Mouse (Mus musculus) mesoderm, embryonic 11.5 days (tissue): ENCODE measurements at regions not wholly inside any gene's neighbourhood (a gene's known extent, or its start where the extent isn't known, plus 50 kb on each side); places are given as distances from the start of the nearest gene placed in this dataset.
A peak's percentile ranks its signal among the peaks of the same experiment; 100 is the strongest.

Experiments used
- DNase-seq: peaks from one replicate; pipeline ENCODE4 v3.0.0-alpha.2; 2012; ENCODE audit warnings: low read depth, low spot score

DNA sequence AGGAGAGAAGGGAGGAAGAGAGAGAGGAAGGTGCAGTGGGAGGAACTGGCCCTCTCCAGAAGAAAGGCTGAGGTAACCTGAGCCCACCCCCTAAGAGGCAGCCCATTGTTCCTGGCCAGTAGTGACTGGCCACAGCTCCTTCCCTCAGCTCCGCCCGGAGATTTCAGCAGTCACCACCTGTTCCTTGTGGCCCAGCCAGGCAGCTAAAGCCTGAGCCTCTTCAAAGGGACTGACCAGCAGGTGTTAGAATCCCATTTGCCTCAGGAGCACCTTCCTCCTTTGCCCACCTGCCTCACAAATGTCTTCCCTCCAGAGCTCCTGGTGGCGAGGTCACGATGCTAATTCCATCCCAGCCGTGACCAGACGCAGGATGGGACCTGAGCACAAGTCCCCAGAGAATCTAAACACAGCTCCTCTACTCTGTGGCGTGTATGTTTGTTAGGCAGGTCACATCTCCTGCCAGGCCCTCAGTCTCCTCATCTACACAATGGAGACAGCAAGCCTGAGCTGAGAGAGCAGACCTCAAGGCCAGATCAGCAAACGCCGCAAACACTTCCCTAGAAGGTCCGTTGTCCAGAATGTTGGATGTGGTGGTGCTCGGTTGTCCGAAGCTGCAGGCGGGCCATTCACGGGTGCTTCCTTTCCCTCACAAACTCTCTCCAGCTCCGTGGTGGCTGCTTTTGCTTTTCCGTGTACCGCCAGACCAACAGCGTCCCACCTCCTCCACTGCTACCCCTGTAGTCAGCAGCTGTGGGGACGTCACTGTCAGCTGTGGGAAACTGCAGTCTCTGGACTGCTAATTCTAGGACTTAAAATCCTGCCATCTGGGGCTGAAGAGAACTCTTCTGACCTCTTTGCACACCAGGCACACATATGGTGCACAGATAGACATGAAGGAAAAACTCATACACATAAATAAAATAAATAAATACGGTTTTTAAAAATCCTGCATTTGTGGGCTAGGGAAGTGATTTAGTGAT lies 145.8 kb upstream of the Rad23b start:
- peak; percentile 17 for DNase-seq

DNA sequence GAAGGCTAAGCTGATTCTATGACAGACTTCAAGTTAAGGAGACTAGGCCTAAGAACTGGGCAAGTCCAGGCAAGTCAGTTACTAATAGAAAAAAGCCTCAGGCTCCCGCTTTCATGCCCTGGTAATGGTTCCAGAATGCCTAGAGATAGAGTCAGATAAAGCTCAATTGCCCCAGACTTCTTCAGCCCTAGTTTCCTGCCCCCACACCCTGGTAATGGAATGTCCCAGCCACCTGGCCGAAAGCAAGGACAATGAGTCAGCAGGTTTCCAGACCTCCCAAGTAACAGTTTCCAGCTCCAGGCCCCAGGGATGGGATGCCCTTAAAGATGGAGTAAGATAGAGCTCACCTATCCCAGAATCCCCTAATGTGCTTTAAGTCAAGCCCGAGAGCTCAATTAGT lies 143.6 kb upstream of the Rad23b start:
- no peak for DNase-seq

DNA sequence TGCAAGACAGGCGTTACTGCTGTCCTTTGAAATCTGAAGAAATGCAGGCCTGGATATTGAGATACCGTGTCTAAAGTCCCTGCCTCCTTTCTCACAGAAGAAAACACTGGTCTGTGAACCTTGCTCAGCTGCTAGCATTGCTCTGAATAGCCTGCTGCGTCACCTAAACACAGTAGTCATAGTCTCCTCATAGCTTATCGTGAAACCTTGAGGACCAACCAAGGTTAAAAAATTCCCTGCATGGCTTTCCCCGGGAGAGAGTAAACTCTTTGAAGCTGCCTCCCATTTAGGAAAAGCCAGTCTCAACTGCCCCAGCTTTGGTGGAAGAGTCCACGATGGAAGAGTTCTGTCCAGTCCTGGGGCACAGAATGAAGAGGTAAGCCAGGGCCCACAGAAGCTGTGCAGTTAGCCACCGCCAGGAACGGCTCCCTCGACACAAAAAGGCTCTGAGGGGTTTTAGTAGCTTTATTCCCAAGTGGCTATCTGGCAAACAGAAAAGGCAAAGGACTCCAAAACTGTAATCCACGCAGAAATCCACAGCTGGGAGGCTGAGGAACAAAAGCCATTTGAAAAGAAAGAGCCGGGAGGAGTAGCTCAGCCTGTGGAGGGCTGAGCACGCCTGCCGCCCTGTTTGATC lies 142.0 kb upstream of the Rad23b start:
- DNase-seq: no peak

DNA sequence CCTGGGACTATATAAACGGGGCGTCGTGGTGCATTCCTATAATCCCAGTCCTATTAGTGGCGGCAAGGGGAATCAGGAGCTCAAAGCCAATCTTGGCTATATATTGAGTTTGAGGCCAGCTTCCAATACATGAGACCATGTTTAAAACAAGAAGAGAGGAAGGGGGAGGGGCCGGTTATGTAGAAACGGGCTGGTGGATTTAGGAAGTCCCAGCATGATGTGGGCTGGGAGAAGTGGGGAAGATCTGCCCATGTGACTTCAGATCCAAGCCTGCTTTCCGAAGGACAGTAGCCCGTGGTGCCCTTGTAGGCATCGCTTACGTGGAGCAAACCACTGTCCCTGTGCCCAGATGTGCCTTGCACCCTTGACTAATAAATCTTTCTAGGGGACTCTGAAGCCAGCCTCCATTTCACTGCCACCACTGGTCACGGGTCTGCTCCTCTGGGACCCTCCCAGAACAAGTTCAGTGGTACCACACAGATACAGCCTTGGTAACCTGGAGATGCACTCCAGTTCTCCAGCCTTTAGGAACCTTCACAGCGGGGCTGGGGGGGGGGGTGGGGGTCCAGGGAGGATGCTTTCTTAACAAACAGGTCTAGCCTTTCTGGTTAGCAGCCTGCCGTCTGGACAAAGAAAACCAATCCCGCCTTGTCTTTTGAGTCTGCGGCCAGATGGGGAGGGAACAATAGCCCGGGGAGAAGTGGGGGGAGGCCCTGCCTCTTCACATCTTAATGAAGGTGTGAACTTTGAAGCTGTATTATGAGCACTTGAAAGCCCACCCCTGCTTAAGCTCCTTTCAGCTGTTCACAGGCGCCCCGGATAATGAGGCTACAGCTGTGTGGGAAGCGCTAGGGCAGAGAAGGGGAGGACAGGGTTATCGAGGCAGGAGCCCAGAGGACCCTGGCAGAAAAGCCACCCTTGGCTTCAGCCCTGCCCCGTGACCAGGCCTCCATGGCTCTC lies 141.2 kb upstream of the Rad23b start:
- DNase-seq: peak; percentile 49

DNA sequence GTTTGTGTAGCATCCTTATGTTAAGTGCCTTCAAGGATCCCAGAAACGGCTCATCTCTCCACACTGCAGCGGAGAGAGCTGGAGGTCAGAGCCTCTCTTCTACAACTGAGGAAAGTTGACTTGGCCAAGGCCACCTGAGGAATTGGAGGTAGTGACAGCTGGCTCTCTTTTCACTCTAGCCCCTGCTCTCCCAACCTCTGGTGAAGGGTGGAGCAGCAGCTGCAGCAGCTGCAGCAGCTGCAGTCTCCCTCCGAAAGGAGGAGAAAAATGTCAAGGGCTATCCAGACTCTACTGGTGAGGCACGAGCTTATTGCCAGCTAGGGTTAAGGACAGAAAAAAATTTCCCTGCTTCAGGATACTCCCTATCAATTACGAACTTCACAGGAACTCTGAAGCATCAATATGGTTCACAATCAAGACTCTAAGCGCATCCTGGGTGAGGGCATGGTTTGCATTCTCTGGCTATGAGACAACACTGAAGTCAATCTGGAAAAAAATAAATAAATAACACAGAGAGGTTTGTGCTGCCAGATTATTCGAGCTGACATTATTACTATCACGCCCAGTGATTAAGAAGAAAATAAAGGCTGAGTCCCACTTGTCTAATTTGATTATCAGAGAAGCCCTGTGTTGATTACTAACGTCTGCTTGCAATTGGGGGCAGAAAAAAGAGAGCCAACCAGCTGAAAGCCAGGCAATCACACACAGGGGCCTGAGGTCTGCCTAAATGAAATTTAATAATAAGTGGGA lies 134.2 kb upstream of the Rad23b start:
- no peak for DNase-seq

DNA sequence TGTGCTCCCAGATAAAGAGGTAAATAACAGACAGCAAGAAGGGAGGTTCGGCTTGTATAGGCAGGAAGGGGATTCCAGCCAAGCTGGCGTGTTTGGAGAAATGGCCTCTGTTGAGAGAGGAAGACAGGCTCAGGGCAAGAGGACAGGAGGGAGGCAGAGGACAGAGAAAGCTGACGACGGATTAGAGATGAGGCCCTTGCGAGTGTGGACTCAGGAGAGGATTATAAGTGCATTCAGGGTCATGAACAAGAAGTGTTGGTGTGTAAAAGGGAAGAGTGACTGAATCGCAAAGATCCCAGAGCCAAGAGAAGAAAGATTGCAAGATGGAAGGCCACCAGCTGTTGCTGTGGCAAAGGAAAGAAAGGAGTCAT lies 133.7 kb upstream of the Rad23b start:
- DNase-seq: no peak

DNA sequence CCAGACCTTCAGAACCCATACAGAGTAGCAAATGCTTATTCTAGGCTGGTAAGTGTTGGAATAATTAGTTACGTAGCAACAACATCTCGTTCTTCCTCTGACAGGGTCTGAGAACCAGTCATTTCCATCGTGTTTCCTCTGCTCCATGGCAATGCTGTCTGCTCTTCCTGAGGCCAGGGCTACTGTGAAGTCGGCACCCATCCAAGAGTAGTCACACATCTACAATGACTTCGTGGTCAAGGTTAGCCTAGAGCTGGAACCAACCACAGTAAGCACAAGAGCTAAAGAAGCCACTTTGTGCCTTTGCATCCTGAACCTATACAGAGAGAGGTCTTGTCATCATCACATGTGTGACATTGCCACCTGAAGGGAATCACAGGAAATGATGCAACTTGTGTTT lies 124.1 kb upstream of the Rad23b start:
- DNase-seq: no peak

DNA sequence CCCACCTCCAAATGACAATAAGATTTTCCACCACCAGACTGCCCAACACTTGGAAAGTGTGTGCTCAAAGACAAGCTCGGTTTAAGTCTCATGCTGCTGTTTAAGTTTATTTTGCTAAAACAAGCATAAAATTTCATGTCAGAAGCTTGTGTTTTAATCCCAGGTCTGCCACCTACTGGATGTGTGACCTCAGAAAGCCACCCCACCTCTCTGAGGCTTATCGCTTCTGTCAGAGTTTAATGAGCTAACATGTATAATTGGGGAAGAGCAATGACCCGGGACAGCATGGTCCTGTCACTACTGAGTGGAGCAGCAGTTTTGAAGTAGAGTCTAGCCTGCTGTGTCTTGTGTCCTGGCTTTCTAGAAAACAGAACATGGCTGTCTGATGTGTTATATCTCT lies 122.4 kb upstream of the Rad23b start:
- DNase-seq: no peak

DNA sequence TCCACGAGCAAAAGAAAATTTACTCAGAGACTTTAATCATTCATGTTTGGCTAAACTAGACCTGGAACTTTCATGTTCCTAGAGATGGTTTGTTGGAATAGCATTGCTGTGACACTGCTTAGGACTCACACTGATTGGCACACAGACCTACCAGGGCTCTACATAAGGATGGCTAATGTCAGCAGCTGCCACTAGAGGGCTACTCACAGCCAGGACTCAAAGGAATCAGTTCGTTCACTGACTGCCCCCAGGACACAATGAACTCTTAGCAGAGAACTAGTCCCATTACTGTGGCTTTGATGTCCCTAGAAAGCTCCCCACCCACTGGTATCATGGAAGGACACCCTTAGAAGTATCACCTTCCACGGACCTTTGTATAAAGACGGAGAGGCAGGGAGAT lies 118.3 kb upstream of the Rad23b start:
- peak; percentile 37 for DNase-seq

DNA sequence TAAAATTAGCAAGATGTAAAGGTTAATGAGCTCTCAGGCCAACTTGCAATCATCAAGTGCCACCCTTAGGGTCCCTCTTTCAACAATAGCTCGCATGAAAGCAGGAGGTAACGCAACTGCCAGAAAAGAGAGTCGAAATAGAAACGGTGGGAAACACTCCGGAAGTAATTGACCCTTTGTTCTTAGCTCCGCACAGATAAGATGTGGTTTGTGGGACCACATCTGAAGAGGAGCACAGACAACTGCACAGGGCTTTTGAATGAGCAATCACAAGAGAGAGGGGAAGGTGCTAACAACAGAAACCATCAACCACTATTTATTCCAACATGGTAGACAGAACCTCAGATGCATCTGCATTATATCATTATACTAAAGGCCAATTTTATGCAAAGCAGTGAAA lies 112.0 kb upstream of the Rad23b start:
- no peak for DNase-seq

DNA sequence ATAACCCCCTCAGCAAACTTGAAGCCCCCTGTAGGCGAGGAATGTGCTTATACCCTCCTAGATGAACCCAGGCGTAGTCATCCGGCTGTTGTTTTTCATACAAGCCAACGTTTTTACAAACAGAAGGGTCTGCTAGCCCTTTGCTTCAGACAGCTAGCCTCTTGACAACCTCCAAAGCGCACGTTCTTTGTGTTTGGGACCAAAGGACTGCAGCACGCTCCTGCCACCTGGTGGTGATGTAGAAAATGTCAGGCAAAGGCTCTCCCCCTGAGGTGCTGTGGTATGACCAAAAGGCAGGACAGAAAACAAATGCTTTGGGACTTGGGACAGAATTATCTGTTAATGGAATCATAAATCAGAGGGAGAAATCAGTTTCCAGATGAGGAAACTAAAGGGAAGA lies 109.4 kb upstream of the Rad23b start:
- DNase-seq: peak; percentile 85

DNA sequence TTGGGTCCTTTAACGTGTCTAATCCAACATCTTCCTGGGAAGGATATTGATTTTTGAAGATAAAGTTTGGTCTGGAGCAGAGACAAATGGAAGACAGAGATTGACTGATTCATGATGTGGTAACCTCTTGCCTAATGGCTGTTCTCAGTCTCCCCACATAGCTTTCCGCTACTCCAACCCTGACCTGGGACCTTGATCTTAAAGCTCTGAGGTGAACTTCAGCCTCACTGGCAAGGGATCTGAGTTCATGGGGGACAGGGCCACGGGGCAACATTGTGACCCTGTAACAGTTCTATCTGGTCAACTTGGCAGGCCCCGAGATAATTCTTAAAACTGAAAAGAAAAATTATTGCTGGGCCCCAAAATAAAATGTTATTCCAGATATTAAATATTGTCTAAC lies 107.5 kb upstream of the Rad23b start:
- no peak for DNase-seq

DNA sequence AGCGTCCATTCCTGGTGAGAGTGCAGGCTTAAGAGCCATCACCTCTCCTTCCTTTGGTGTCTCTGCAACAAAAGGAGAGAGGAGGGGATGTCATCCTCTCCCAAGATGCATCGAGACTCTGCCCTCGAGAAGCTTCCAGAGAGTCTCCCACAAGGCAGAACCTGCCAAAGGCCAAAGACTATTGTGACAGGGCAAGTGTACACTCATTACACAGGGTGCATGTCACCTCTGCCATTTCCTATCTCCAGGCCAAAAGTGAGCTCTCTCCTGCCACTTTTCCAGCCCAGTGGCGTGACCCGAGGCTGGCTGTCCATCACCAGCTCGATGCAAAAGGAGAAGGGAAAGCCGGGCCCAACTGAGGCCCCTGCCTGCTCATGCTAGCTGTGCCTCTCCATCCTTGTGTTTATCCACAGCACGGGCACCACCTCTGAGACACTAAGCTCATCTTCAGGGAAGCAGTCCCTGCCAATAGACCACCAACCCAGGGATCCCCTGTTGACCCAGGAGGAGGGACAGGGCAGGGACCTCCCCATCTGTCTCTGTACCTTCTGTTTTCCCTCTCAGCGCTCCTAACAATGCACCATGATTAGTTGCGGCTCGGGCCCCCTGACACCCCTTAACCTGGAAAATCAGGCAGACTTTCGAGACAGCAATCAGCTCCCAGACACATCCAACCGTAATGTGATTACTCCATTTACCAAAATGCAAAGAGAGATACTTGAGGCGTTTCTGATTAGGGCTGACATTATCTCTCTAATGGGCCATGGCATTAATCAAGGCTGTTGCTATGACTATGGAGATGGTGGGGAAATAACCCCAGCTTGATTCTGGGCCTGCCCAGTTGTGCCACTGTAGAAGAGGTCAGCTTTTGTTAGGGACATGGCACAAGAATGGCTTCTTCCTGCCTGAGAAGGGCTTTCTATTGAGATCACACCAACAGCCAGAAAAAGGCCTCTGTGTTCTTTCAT lies 106.5 kb upstream of the Rad23b start:
- DNase-seq: peak; percentile 37

DNA sequence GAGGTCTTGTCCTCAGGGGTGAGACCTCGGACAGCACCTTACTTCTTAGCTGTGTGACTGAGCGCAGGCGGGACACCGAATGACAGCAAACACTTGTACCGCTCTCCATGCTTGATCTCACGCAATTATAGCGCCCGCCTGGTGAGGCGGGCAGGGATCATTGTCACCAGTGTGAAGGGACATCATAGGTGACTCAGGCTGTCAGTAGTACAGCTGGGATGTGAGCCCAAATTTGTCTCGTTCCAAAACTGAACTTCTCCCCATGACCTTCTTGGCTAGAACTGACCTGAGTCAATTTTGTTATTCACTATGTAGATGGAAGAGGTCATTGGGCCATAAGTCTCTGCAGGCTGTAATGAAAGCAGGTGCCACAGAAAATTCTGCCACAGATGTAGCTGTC lies 104.1 kb upstream of the Rad23b start:
- no peak for DNase-seq

DNA sequence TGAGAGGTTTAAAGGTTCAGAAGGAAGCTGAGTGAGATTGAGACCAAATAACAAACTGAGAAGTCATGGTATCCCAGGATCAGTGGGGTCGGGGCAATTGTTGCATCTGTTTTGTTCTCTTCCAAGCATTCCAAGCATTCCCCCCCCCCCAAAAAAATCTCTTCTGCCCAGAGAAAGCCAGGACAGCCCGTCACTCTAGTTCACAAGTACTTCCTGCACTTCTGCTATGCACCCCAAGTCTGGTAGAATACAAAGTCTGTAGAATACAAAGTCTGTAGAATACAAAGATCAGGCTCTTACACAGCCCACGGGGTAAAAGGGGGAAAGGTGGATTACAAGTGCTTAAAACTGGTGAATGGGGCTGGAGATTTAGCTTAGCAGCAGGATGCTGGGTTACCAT lies 99.5 kb upstream of the Rad23b start:
- no peak for DNase-seq

DNA sequence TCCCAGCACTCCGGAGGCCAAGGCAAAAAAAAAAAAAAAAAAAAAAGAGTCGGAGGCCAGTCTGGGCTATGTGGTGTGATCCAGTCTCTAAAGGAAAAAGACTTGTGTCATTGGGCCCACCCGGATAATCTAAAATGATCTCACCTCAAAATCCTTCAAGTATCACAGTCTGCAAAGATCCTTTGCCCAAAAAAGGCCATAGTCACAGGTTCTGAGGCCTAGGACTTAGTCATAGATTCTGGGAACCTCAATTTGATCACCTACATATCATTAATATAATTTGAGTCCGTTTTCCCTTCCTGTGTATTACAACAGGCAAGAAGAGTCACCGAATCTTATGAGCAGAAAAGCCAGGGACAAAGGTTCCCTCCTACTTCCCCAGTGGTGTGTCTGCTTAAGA lies 98.3 kb upstream of the Rad23b start:
- DNase-seq: no peak

DNA sequence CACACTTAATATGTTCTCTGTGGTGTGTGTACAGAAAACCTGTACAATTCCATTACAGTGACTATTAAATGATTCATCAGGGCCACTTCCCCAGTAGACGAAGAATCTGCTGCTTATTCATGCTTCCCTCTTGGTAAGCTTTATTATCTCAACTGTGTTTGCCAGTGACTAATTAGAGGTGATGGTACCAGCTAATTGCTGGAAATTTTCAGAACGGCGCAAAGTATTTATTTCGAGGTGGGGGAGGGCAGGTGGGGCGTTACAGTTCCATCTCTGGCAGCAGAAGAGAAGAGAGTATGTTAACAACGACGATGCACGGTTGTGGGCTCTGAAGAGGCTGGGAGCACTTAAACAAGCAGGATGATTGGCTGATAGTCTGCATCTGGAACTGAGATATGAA lies 96.1 kb upstream of the Rad23b start:
- DNase-seq: no peak

DNA sequence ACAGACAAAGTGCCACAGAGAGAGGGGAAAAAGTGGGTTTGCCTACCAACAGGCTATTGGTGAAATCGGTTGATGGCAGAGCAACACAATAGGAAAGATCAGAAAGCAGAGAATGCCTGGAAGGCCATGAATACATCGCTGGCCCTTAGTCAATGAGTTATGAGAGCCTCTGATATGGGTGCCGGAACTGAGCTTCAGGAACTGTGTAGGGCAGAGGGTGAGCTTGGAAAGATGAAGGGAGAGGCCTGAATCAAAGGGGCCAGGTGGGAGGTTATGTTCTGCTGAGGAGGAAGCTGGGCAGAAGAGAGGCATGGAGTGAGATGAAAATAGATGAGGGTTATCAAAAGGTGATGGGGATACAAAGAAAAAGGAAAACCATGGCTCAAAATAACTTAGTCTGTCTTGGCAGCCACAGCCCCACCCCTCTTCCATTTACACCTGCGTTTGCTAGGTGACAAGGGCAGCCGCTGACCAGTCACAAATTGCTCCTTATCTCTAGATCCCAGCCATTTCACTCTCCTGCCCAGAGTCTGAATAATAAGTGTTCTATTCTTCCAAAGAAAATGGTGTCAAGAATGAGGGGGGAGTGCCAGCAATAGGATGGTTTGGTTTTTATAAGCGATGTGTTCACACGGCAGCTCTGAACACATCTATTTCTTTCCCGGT lies 77.7 kb upstream of the Rad23b start:
- no peak for DNase-seq

DNA sequence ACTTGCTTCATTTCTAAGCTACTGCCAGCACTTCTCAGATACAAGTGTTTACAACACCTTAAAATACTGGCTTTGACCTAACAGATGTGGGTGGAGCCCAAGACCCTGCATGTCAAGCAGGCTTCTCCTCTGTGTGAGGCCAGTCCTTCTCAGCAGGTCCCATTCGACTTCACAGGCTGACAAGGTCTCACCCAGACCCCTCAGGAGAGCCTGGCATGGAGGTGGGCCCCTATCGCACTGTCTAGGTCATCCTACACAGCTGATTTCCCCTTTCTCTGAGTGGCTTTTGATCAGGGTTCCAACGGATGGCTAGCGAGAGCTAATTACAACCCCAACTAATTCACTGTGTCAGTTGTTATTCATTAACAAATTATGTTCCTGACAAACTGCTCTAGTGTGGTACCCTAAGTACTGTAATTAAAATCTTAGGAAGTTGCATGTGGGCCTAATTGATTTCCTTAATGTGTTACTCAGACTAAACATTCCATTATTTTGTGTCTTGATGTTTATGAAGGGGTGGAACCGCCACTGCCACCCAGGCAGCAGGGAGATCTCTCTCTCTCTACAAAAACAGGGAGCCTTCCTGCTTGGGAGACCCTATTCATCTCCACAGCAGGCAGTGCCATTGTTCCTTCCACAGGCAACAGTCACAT lies 73.4 kb upstream of the Rad23b start:
- DNase-seq: no peak
